Mouse (Mus musculus) frontal cortex, postnatal 36 days (tissue): ENCODE data around the gene A230050P20Rik.

Source experiments
- DNase-seq, 2 experiments: peaks; one replicate each; pipeline ENCODE4 v3.0.0; 2022; ENCODE audit warnings: low spot score in 2 of 2

Gene A230050P20Rik

DNA sequence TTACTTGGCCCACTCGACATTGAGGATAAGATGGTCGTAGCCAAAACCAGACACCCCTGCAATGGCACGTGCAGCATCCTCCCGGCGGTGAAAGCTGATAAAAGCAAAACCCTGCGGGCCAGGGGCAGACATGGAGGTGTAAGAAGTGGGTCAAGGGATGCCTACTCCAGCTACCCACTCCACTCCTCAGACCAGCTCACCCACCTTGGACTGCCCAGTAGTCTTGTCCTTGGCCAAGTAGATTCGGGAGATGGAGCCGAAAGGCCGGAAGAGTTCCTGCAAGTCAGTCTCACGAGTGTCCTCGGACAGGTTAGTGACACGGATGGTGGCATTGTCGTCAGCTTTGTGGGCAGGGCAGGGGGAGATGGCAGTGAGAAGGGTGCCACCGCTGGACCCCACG, 26.2 kb downstream of the A230050P20Rik start:
- DNase-seq, result no peak

GRCm38 (mm10) chr9:20895382-20895781, 26.9 kb downstream of the A230050P20Rik start:
- no peak for DNase-seq

DNA sequence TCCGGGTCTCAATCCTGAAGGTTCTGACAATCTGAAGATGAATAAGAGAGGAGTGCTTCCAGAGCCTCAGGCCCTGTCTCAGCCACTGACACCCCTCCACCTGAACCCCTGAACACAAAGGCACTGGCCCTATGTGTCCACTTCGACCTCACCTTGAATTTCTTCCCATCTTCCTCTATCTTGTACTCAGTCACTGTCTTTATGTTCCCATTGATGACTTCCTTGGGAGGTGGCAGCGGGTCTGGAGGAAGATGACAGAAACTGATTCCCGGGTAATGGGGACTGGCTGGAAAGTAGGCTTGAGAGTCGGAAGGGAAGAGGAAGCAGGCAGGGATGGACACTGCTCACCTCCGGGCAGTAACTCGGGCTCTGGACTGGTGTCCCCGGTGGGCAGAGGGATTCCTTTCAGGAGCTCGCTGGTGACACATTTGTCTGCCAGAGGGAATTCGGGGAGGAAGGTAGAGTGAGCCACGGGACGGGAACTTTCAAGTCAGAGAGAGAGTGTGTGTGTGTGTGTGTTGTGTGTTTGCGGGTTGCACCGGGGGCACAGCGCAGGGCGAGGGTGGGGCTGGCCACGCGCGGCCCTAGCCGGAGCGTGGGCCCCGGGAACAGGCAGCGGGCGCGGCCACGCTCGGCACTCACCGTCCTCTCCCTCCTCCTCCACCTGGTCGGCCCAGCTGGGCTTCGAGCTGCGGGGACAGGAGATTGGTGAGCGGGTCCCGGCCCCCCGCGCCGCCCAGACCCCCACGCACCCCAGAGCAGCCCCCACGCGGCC, 29.5 kb downstream of the A230050P20Rik start:
- no peak for DNase-seq

DNA sequence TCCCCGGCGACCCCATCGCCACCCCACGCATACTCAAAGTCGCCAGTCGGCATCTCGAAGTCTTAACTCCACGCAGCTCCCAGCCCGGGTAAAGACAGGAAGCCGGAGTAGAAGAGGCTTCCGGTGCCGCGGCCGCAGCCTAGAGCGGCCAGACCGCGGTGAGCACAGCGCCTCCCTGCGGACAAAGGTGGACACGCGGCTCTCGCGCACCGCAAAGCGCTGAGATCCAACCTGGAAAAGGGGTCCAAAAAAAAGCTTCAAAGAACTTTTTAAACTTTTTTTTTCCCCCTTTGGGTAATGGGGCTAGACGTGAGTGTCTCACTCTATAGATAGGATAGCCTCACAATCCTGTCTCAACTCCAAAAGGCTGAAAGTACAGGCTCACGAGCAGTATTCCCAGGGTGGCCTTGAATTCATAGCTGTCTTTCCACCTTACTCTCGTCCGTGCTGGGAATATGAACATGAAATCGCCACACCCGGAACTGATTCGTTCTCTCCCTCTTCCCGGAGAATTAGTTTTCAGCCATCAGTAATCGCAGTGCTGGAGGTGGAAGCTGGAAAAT, 30.1 kb downstream of the A230050P20Rik start, which contains the start of gene Eif3g:
TSS of gene Eif3g (minus strand) at position 113 of the 563 bp plus-strand sequence.
- DNase-seq, result peak; percentile 84

DNA sequence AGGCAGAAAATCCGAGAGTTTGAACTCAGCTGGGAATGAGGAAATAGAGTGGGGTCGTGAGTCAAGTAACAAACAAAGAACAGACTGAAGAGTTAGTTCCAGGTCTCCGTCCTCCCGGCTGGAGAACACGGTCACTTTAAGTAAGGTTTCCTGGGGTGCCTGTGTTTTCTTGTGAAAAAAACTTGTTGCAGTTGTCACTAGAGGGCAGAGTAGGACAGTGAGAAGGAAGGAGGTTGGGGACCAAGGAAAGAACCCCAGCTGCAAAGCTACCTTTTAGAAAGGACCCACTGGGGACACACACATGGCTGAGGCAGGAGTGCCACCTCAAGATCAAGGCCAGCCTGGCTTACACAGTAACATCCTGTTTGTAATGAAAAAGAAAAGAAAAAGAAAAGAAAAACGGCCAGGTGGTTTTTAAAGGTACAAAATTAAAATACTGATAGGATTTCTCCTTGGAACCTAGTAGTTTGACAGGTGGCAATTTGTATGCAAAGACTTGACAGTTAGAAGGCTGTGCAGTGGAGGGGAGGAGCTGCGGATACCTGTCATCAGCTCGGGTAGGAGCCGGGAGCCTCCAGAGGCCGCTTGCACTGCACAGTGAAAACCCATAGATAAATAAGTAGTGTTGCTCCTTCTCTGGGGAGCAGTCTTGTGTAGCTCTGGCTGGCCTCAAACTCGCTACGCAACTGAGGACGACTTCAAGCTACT, 33.2 kb downstream of the A230050P20Rik start:
- no peak for DNase-seq

DNA sequence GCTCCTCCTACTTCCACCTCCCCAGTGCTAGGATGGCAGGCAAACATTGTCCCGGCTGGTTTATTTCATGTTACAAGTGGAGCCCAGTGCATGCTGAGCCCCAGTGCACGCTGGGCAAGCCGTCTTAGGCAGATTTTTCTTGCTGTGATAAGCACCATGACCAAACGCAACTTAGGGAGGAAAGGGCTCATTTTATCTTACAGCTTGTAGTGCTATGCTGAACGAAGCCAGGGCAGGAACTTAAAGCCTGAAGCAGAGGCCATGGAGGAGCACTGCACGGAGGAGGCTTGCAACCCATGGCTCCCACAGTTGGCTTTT, 33.7 kb downstream of the A230050P20Rik start:
- DNase-seq, result no peak

DNA sequence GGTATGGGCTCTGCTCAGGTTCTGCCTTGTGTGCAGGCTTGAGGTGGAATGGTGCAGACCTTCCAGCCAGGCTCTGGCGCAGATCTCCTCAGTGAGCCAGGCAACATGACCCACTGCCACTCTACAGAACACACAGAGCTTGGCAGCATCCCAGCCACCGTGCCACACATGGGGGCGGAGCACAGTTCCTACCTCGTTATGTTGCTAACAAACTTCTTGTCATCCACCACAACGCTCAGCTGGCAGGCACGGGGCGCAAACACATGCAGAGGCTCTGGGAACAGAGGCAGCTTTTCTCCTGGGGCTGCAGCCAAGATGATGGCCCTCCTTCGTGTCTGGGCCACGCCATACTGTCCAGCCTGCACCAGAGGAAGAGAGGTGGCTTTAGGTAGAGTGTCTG, 41.5 kb downstream of the A230050P20Rik start:
- DNase-seq, result peak; percentile 39 to 41

- DNase-seq, result no peak
Observed at GRCm38 (mm10) chr9:20916160-20916559, 47.7 kb downstream of the A230050P20Rik start.

GRCm38 (mm10) chr9:20923258-20923657, 54.8 kb downstream of the A230050P20Rik start:
- DNase-seq, result no peak
